Mouse (Mus musculus): Measurements from ENCODE around the gene Gpc6. TPM values are rescaled to one million over a fixed set of nuclear protein-coding genes. Genes with fewer than 3 reads are reported as not detected.

The Gpc6 gene
- polyA plus RNA-seq, 1 experiment from 2014 or later: 37.0 TPM

- H3K9me3 ChIP-seq: no peaks in the 10 kb centered on the region
- ATAC-seq (ENCODE audit: low FRiP score, low read depth): no peak
- H3K27me3 ChIP-seq: no peaks in the 10 kb centered on the region
- no peak overlapping the region for H3K9ac ChIP-seq (replicated peaks)
- no peaks in the 10 kb centered on the region for H3K4me1 ChIP-seq
- H3K36me3 ChIP-seq: 0 out of 2 replicates have a peak, but pooled peaks cover 3% of the 10 kb centered on the region
- no peak overlapping the region for H3K4me2 ChIP-seq (replicated peaks)
- no peak overlapping the region for H3K27ac ChIP-seq (replicated peaks)
- no peak overlapping the region for H3K4me3 ChIP-seq
- 90% methylated on average over 6 of the region's 6 CpGs for WGBS
These were observed 421.3 kb downstream of the Gpc6 start for GRCm38 (mm10) chr14:117346372-117346885.

- WGBS: 81% methylated on average over 7 of the region's 7 CpGs
- 0 out of 2 replicates have a peak, but pooled peaks cover 3% of the 10 kb centered on the region for H3K36me3 ChIP-seq
- no peak overlapping the region for H3K4me3 ChIP-seq
- ATAC-seq (ENCODE audit: low FRiP score, low read depth): no peak
- H3K9ac ChIP-seq (replicated peaks): no peak overlapping the region
- H3K27me3 ChIP-seq: no peaks in the 10 kb centered on the region
- H3K9me3 ChIP-seq: no peaks in the 10 kb centered on the region
- H3K4me2 ChIP-seq (replicated peaks): no peak overlapping the region
- no peaks in the 10 kb centered on the region for H3K4me1 ChIP-seq
- H3K27ac ChIP-seq (replicated peaks): no peak overlapping the region
These were observed 426.2 kb downstream of the Gpc6 start for GRCm38 (mm10) chr14:117351296-117351695.

DNA sequence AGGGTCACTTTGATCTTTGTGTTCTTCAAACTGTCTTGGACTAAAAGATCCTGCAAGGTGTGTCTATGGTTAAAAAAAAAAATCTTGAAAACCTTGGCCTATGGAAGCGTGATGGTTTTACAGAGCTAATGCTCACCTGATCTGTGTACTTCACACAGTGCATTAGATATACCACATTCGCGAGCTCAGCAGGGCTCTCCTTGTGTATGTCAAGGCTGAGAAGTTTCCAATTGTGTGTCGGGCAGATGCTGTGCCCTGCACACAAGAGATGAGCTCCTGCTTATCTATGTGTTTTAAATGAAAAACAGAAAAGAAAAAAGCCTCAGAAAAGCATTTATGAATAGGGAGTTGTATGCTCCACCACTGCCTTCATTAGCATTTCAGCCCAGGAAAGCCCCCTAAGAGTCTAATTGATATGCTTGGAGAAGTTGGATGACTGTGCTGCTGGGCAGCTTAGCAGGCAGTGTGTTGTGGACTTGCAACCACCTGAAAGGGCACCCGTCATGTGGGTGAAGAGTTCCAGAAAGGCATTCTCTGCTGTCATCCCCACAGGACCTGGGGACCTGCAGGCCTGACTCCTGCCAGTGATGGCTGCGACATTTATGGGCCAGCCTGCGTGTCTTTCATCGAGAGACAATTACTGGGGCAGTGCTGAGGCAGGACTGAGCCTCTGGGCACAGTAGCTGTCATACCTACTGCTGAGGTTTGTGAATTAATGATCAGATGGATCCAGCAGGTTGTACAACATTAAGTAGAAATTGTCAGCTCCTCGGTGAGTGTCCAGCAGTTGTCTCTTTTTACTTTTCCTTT is 436.2 kb downstream of the Gpc6 start:
- Histone ChIP-seq H3K4me1 (peaks cover 6% of the 10 kb centered on the region), H3K4me3 (no peak overlapping the region), H3K27ac (replicated peaks) (no peak overlapping the region), H3K4me2 (replicated peaks) (no peak overlapping the region; the same call in 1 of the 2 replicates), H3K9ac (replicated peaks) (no peak overlapping the region), H3K36me3 (no peaks in the 10 kb centered on the region), H3K27me3 (no peaks in the 10 kb centered on the region), H3K9me3 (no peaks in the 10 kb centered on the region)
- 66% methylated on average over 9 of the region's 9 CpGs for WGBS
- ATAC-seq (ENCODE audit: low FRiP score, low read depth): peak; percentile 41; the same call in 1 of the 2 replicates

- Histone ChIP-seq H3K4me1 (peaks cover 6% of the 10 kb centered on the region), H3K27me3 (no peaks in the 10 kb centered on the region), H3K4me3 (no peak overlapping the region), H3K9me3 (no peaks in the 10 kb centered on the region), H3K36me3 (no peaks in the 10 kb centered on the region), H3K9ac (replicated peaks) (no peak overlapping the region), H3K27ac (replicated peaks) (no peak overlapping the region), H3K4me2 (replicated peaks) (no peak overlapping the region)
- WGBS: 74% methylated on average over 2 of the region's 2 CpGs
- no peak for ATAC-seq (ENCODE audit: low FRiP score, low read depth)
These were observed 436.8 kb downstream of the Gpc6 start for GRCm38 (mm10) chr14:117361965-117362309.

GRCm38 (mm10) chr14:117369331-117369866 is 444.3 kb downstream of the Gpc6 start:
- Histone ChIP-seq H3K4me2 (replicated peaks) (no peak overlapping the region), H3K36me3 (no peaks in the 10 kb centered on the region), H3K4me3 (no peak overlapping the region), H3K4me1 (peaks cover 3% of the 10 kb centered on the region; the same call in 1 of the 2 replicates), H3K27ac (replicated peaks) (no peak overlapping the region), H3K9me3 (no peaks in the 10 kb centered on the region), H3K27me3 (no peaks in the 10 kb centered on the region), H3K9ac (replicated peaks) (no peak overlapping the region)
- 93% methylated on average over 18 of the region's 18 CpGs for WGBS
- ATAC-seq (ENCODE audit: low FRiP score, low read depth): no peak

DNA sequence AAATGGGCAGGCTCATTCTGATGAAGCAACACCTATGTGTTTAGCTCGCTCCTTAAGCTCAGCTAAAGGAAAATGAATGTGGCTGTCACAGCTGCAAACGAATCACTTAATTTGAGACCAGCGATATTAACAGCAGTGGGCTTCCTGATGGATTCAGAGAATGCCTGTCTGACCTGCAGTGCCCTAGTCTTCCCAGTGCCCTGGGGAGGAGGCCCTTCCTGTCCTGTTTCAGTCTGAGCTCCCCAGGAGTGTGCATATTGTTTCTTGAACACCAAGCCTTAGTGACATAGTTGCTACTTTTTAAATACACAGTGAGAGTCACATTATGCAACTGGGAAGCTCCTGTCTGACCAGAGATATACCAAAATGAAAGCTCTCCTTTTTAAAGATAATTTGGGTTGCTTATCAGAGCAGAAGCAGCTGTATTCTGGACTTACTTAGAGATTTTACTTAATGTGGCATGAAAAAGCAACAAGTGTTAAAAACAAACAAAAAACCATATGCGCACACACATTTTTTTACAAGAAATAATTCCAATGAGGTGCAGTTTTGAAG is 451.8 kb downstream of the Gpc6 start:
- H3K36me3 ChIP-seq: no peaks in the 10 kb centered on the region
- 45% methylated on average over 4 of the region's 4 CpGs for whole genome bisulfite sequencing
- no peak overlapping the region for H3K4me2 ChIP-seq (replicated peaks)
- H3K9ac ChIP-seq (replicated peaks): no peak overlapping the region
- H3K27ac ChIP-seq (replicated peaks): no peak overlapping the region
- 0 out of 2 replicates have a peak, but pooled peaks cover 2% of the 10 kb centered on the region for H3K4me1 ChIP-seq
- H3K9me3 ChIP-seq: no peaks in the 10 kb centered on the region
- ATAC-seq (ENCODE audit: low FRiP score, low read depth): peak; percentile 30; the same call in 1 of the 2 replicates
- no peak overlapping the region for H3K4me3 ChIP-seq
- H3K27me3 ChIP-seq: no peaks in the 10 kb centered on the region

GRCm38 (mm10) chr14:117379979-117380378 is 454.9 kb downstream of the Gpc6 start:
- peaks cover 11% of the 10 kb centered on the region for H3K4me1 ChIP-seq
- no peak overlapping the region for H3K27ac ChIP-seq (replicated peaks)
- no peaks in the 10 kb centered on the region for H3K36me3 ChIP-seq
- no peak overlapping the region for H3K4me2 ChIP-seq (replicated peaks)
- no peak for ATAC-seq (ENCODE audit: low FRiP score, low read depth)
- H3K27me3 ChIP-seq: no peaks in the 10 kb centered on the region
- no peaks in the 10 kb centered on the region for H3K9me3 ChIP-seq
- H3K4me3 ChIP-seq: no peak overlapping the region
- H3K9ac ChIP-seq (replicated peaks): no peak overlapping the region
- WGBS: 69% methylated on average over 6 of the region's 6 CpGs

GRCm38 (mm10) chr14:117383188-117383587 is 458.1 kb downstream of the Gpc6 start:
- 0 out of 2 replicates have a peak, but pooled peaks have one; percentile 27 for ATAC-seq (ENCODE audit: low FRiP score, low read depth)

GRCm38 (mm10) chr14:117384096-117384770 is 459.1 kb downstream of the Gpc6 start:
- Histone ChIP-seq H3K9me3 (no peaks in the 10 kb centered on the region), H3K9ac (replicated peaks) (no peak overlapping the region), H3K27ac (replicated peaks) (no peak overlapping the region), H3K27me3 (no peaks in the 10 kb centered on the region), H3K4me1 (peaks cover 8% of the 10 kb centered on the region), H3K36me3 (no peaks in the 10 kb centered on the region), H3K4me2 (replicated peaks) (no peak overlapping the region), H3K4me3 (no peak overlapping the region)
- 42% methylated on average over 8 of the region's 8 CpGs for WGBS
- ATAC-seq (ENCODE audit: low FRiP score, low read depth): no peak

More at GRCm38 (mm10) chr14:117383188-117383587, 458.1 kb downstream of the Gpc6 start:
- Histone ChIP-seq H3K27ac (replicated peaks) (no peak overlapping the region), H3K36me3 (no peaks in the 10 kb centered on the region), H3K27me3 (no peaks in the 10 kb centered on the region), H3K4me1 (peaks cover 8% of the 10 kb centered on the region), H3K9ac (replicated peaks) (no peak overlapping the region), H3K9me3 (no peaks in the 10 kb centered on the region), H3K4me2 (replicated peaks) (no peak overlapping the region), H3K4me3 (no peak overlapping the region)
- WGBS: 52% methylated on average over 7 of the region's 7 CpGs

GRCm38 (mm10) chr14:117385731-117386270 is 460.7 kb downstream of the Gpc6 start:
- Histone ChIP-seq H3K27ac (replicated peaks) (no peak overlapping the region), H3K4me2 (replicated peaks) (no peak overlapping the region)

DNA sequence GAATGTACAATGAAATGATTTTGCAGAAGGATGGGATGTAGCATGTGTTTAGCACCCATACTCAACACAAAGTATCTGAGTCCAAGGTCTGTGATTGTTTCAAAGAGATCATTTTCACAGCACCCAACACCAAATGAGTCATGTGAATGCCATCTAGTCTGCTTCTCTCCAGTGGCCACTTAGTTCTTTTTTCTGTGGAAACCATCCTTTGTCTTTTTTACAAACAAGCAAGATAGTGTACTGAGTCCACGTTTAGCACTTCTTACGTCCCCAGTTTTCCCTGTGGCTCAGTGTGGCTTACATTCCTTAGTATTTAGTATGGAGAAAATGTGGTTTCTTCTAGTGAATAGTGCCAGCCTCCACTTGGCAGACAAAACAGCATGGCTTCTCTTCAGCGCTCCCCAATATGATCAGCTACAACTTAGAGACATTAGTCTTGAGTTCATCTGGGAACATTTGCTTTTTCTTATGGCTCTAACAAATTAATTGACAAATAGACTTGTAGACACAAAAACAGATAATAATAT is 465.7 kb downstream of the Gpc6 start:
- H3K27me3 ChIP-seq: no peaks in the 10 kb centered on the region
- H3K27ac ChIP-seq (replicated peaks): no peak overlapping the region
- no peaks in the 10 kb centered on the region for H3K4me1 ChIP-seq
- no peaks in the 10 kb centered on the region for H3K9me3 ChIP-seq
- no peak overlapping the region for H3K4me3 ChIP-seq
- H3K9ac ChIP-seq (replicated peaks): no peak overlapping the region
- H3K36me3 ChIP-seq: no peaks in the 10 kb centered on the region
- WGBS: 86% methylated on average over 3 of the region's 3 CpGs
- ATAC-seq (ENCODE audit: low FRiP score, low read depth): no peak
- H3K4me2 ChIP-seq (replicated peaks): no peak overlapping the region

More at GRCm38 (mm10) chr14:117385731-117386270, 460.7 kb downstream of the Gpc6 start:
- Histone ChIP-seq H3K9ac (replicated peaks) (no peak overlapping the region), H3K4me3 (no peak overlapping the region), H3K27me3 (no peaks in the 10 kb centered on the region), H3K9me3 (no peaks in the 10 kb centered on the region), H3K36me3 (no peaks in the 10 kb centered on the region), H3K4me1 (peaks cover 8% of the 10 kb centered on the region)
- no peak for ATAC-seq (ENCODE audit: low FRiP score, low read depth)
